Mouse (Mus musculus): ENCODE measurements at regions not wholly inside any gene's neighbourhood (a gene's known extent, or its start where the extent isn't known, plus 50 kb on each side); places are given as distances from the start of the nearest gene placed in this dataset.
"Not testable (repeated sequence)": the region's sequence is repeated elsewhere in the genome, so short reads cannot be mapped to it uniquely, and the experiment has no call there.

GRCm38 (mm10) chr10:33027055-33027454, 53.3 kb upstream of the Trdn start:
- intact Hi-C loops (cut with DNase I), result no loop called here
- DNase-seq, result peak; percentile 43
- peak overlapping the region; percentile 73 for H3K27ac ChIP-seq
- H3K4me3 ChIP-seq, result peak overlapping the region; percentile 50
- no peak for TF ChIP-seq CTCF (IDR thresholded peaks at IDR 0.05)

GRCm38 (mm10) chr10:33022254-33022653, 58.1 kb upstream of the Trdn start:
- no peak overlapping the region for H3K27ac ChIP-seq
- TF ChIP-seq CTCF (IDR thresholded peaks at IDR 0.05), result no peak
- intact Hi-C loops (cut with DNase I), result no loop called here

GRCm38 (mm10) chr10:32984727-32985587, 94.7 kb upstream of the Nkain2 start:
- DNase-seq, result no peak
- H3K27ac ChIP-seq, result no peak overlapping the region

More at GRCm38 (mm10) chr10:33022254-33022653, 58.1 kb upstream of the Trdn start:
- no peak for DNase-seq
- no peak overlapping the region for H3K4me3 ChIP-seq

GRCm38 (mm10) chr10:32958286-32959043, 68.2 kb upstream of the Nkain2 start:
- intact Hi-C loops (cut with DNase I); DNase-seq; H3K27ac ChIP-seq; H3K4me3 ChIP-seq: not testable (repeated sequence)

More at GRCm38 (mm10) chr10:32984727-32985587, 94.7 kb upstream of the Nkain2 start:
- no peak overlapping the region for H3K4me3 ChIP-seq
- intact Hi-C loops (cut with DNase I), result no loop called here
- TF ChIP-seq CTCF (IDR thresholded peaks at IDR 0.05), result no peak

GRCm38 (mm10) chr10:32957476-32957875, 67.2 kb upstream of the Nkain2 start:
- intact Hi-C loops (cut with DNase I); DNase-seq: not testable (repeated sequence)

GRCm38 (mm10) chr10:32953771-32954170, 63.5 kb upstream of the Nkain2 start:
- DNase-seq; H3K27ac ChIP-seq; intact Hi-C loops (cut with DNase I): not testable (repeated sequence)

More at GRCm38 (mm10) chr10:32957476-32957875, 67.2 kb upstream of the Nkain2 start:
- not testable (repeated sequence) for H3K27ac ChIP-seq, H3K4me3 ChIP-seq

GRCm38 (mm10) chr10:32952494-32952893, 62.2 kb upstream of the Nkain2 start:
- intact Hi-C loops (cut with DNase I), result no loop called here
- DNase-seq, result no peak
- no peak for TF ChIP-seq CTCF (IDR thresholded peaks at IDR 0.05)
- no peak overlapping the region for H3K27ac ChIP-seq
- H3K4me3 ChIP-seq, result no peak overlapping the region

More at GRCm38 (mm10) chr10:32953771-32954170, 63.5 kb upstream of the Nkain2 start:
- not testable (repeated sequence) for H3K4me3 ChIP-seq

- no peak for DNase-seq
- TF ChIP-seq CTCF (IDR thresholded peaks at IDR 0.05), result no peak
- intact Hi-C loops (cut with DNase I), result no loop called here
Observed at GRCm38 (mm10) chr10:32943026-32943425, 52.8 kb upstream of the Nkain2 start.

More at GRCm38 (mm10) chr10:32943026-32943425, 52.8 kb upstream of the Nkain2 start:
- H3K27ac ChIP-seq, result no peak overlapping the region
- no peak overlapping the region for H3K4me3 ChIP-seq

Measured in gastrocnemius, adult 2 months (tissue).